Mouse (Mus musculus) heart, embryonic 16.5 days (tissue): Measurements from ENCODE around the gene Fzr1. TPM values are rescaled to one million over a fixed set of nuclear protein-coding genes. Genes with fewer than 3 reads are reported as not detected.

Experiments
- ATAC-seq: fragments of 200-750 bp; cut with Nextera tagmentation; replicated peaks from 2 replicates; pipeline ENCODE4 v1.8.0; 2017; ENCODE audit warnings: moderate number of reproducible peaks; ENCODE audit not compliant: insufficient read depth, low FRiP score; ENCODE audit errors: extremely low read depth
- H3K27ac ChIP-seq: fragments of 300-500 bp; sonication (generic); 2 replicates; pipeline ENCODE4 v1.5.1; 2014; ENCODE audit warnings: mild to moderate bottlenecking, low read length, control low read depth, moderate library complexity
- H3K27me3 ChIP-seq: fragments of 300-500 bp; sonication (generic); 2 replicates; pipeline ENCODE4 v1.6.1; 2014; ENCODE audit warnings: low read length, mixed read lengths; ENCODE audit not compliant: control insufficient read depth, insufficient read depth
- H3K36me3 ChIP-seq: fragments of 300-500 bp; sonication (generic); 2 replicates; pipeline ENCODE4 v1.6.1; 2014; ENCODE audit not compliant: control insufficient read depth, insufficient read depth
- H3K4me1 ChIP-seq: fragments of 300-500 bp; sonication (generic); 2 replicates; pipeline ENCODE4 v1.6.1; 2014; ENCODE audit warnings: low read length, mixed read lengths; ENCODE audit not compliant: control insufficient read depth, insufficient read depth
- H3K4me2 ChIP-seq: fragments of 300-500 bp; sonication (generic); 2 replicates; pipeline ENCODE4 v1.6.1; 2014; ENCODE audit warnings: low read depth, mild to moderate bottlenecking, control low read depth, low read length
- H3K4me3 ChIP-seq: fragments of 300-500 bp; sonication (generic); 2 replicates; pipeline ENCODE4 v1.5.1; 2014; ENCODE audit warnings: mild to moderate bottlenecking, control low read depth, low read length
- H3K9ac ChIP-seq: fragments of 300-500 bp; sonication (generic); 2 replicates; pipeline ENCODE4 v1.6.1; 2014; ENCODE audit warnings: low read length, control low read depth
- H3K9me3 ChIP-seq: fragments of 300-500 bp; sonication (generic); replicated peaks from 2 replicates; pipeline ENCODE4 v1.6.1; 2016; ENCODE audit warnings: low read length; ENCODE audit not compliant: control insufficient read depth
- WGBS: fragments of 180-500 bp; shearing (Covaris S2); extraction: QIAGEN DNeasy Blood & Tissue Kit; methylation state at CpG from one replicate; pipeline ENCODE4 v1.1.7; 2014; 5-methylcytosine and 5-hydroxymethylcytosine counted together
- polyA plus RNA-seq: library from polyadenylated mRNA; unstranded; fragments of >200 nt; fragmentation: Nextera tagmentation; extraction: Ambion mirVana; gene quantifications from 2 replicates; pipeline ENCODE4 v1.2.1, GENCODE M21; 2015

Fzr1 gene
- polyA plus RNA-seq, 1 experiment from 2014 or later, result 74.6 TPM

DNA sequence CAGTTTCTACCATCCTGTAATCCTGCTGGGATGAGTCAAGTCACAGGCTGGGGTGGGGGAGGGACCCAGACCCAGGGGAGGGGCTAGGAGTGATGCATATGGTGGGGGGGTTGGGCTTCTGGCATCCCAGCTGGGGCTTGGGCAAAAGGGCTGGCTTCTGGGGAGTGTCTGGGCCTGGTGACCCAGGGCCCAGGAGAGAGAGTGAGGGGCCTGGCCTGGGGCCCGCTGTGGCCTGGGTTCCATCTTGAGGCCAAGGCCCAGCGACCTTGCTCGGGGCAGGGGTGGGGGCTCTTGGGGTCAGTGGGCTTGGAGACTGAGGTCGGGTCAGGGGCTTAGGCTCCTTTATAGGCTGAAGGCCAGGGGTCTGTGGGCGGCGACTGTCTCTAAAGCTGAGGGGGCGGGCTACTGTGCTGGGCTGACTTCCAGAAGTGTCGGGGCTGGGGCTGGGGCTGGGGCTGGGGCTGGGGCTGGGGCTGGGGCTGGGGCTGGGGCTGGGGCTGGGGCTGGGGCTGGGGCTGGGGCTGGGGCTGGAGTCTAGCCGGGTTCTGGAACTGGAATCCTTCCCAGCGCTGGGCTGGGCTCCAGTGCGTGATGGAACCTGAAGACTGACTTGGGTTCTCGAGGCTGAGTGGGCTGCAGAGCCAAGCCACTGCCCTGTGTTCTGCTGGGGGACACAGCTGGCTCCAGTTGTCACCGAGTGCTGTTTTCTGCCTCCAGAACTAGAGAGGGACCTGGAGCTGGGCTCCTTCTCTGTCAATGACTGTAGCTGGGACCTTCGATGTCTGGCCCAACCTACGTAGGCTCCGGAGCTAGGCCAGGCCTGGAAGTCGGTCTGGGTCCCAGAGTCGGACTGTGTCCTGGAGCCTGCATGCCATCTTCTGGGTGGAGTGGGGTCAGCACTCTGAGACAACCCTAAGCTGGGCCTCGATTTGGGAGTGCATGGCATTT is 42.6 kb downstream of the Fzr1 start:
- no peaks in the 10 kb centered on the region for H3K36me3 ChIP-seq
- ATAC-seq, result 0 out of 2 replicates have a peak, but pooled peaks have one; percentile 24
- peaks cover 4% of the 10 kb centered on the region for H3K27me3 ChIP-seq
- no peak overlapping the region for H3K4me3 ChIP-seq
- H3K9me3 ChIP-seq, result no peaks in the 10 kb centered on the region
- H3K9ac ChIP-seq, result peak overlapping the region; percentile 54; the same call in 1 of the 2 replicates
- WGBS, result 41% methylated on average over 18 of the region's 19 CpGs
- H3K4me2 ChIP-seq, result no peak overlapping the region
- peak overlapping the region; percentile 72 for H3K27ac ChIP-seq
- H3K4me1 ChIP-seq, result peaks cover 9% of the 10 kb centered on the region

DNA sequence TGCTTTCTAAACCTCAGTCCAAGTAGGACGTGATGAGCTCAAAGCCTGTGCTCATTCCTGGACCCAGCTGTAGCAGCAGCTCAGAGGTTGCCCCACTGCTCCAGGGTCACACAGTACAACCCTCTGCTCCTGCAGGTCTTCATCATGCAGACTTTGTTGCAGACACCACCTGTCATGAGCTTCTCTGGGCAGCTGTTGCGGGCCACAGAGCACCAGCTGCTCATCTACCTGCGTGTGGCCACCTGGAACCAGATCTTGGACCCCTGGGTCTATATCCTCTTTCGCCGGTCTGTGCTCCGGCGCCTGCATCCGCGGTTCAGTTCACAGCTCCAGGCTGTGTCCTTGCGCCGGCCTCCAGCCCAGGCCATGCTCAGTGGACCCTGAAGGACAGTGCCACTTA is 44.0 kb downstream of the Fzr1 start:
- Histone ChIP-seq H3K9ac (no peak overlapping the region), H3K27ac (no peak overlapping the region), H3K4me2 (no peak overlapping the region), H3K27me3 (peaks cover 4% of the 10 kb centered on the region), H3K9me3 (no peaks in the 10 kb centered on the region), H3K4me1 (peaks cover 22% of the 10 kb centered on the region), H3K36me3 (no peaks in the 10 kb centered on the region), H3K4me3 (no peak overlapping the region)
- ATAC-seq, result no peak
- 77% methylated on average over 11 of the region's 11 CpGs for WGBS

DNA sequence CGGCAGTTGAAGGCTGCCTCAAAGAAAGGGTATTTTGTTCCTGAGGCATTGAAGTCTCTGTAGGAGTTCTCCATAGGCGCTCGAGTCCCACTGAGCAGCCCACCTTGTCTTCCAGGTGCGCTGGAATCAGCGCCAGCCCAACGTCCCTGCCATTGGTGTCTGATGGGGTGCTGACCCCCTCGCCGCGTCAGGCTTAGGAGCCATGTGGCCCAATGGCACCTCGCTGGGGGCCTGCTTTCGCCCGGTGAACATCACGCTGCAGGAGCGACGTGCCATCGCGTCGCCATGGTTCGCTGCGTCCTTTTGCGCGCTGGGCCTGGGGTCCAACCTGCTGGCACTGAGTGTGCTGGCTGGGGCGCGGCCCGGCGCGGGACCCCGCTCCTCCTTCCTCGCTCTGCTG is 46.0 kb downstream of the Fzr1 start:
- H3K9ac ChIP-seq, result no peak overlapping the region
- ATAC-seq, result no peak
- H3K4me3 ChIP-seq, result no peak overlapping the region
- H3K27me3 ChIP-seq, result no peaks in the 10 kb centered on the region; the same call in 1 of the 2 replicates
- H3K4me1 ChIP-seq, result peaks cover 37% of the 10 kb centered on the region
- H3K36me3 ChIP-seq, result no peaks in the 10 kb centered on the region
- H3K9me3 ChIP-seq, result no peaks in the 10 kb centered on the region
- H3K27ac ChIP-seq, result no peak overlapping the region
- 32% methylated on average over 29 of the region's 29 CpGs for WGBS
- peak overlapping the region; percentile 1; the same call in 1 of the 2 replicates for H3K4me2 ChIP-seq

DNA sequence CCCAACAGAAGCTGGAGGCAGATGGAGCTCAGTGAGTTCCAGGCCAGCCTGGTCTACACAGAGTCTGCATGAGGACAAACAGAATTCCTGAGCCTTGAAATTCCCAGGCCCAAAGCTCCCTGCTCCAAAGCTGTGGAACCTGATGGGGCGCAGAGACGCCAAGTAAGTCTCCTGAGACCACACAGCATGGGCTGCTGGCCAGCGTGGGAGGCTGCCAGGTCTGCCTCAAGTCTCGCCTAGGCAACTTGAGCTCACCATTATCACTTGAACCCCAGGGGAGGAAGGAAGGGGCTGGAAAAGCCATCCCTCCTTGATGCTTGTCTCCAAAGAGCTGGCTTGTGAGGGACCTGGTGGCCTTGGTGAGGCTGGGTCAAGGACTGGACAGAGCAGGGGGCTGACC is 48.3 kb downstream of the Fzr1 start:
- peaks cover 20% of the 10 kb centered on the region for H3K36me3 ChIP-seq
- peaks cover 40% of the 10 kb centered on the region for H3K4me1 ChIP-seq
- no peaks in the 10 kb centered on the region for H3K9me3 ChIP-seq
- H3K4me3 ChIP-seq, result peak overlapping the region; percentile 35
- 44% methylated on average over 4 of the region's 4 CpGs for WGBS
- peak overlapping the region; percentile 93 for H3K27ac ChIP-seq
- H3K9ac ChIP-seq, result peak overlapping the region; percentile 67
- peak; percentile 1; the same call in 1 of the 2 replicates for ATAC-seq
- H3K27me3 ChIP-seq, result no peaks in the 10 kb centered on the region
- H3K4me2 ChIP-seq, result peak overlapping the region; percentile 54

DNA sequence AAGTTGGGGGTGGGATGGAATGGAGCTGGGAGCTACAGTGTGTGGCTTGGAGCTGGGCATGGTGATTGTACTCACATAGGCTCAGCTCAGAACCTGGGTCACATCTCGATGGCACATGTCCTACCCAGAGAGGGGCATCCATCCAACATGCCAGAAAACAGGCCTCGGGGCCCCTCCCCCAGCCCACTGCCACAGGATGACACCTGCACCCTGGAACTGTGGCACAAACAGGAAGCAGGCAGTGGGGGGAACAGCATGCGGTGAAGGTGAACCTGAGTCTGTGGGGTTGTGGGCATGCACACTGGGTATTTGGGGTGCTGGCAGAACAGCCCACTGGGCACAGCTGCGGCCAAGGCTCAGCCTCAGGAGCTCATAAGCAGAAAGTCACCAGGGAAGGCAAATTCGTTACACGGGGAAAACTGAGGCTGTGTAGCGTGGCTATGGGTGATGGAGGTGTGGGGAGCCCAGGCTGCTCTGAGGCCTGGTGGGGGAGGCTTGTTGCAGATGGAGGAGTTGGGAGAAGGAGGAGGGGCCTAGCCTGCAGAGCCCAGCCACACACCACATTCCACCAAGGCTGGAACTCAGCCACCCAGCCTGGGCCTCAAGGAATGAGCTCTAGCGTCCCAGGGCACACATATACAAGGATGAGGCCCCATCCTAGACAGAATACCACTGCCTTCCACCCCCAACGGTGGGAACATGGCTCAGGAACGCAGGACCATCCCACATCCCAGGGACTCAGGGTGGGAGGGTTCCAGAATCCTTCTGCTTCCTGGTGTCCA is 48.9 kb downstream of the Fzr1 start:
- 34% methylated on average over 10 of the region's 10 CpGs for WGBS

GRCm38 (mm10) chr10:81328386-81328785 is 49.9 kb downstream of the Fzr1 start, which contains the start of gene Tbxa2r:
Gene Tbxa2r, plus strand, starts transcription at chr10:81328731.
- Histone ChIP-seq H3K4me3 (peak within 1 kb of the TSS; percentile 35), H3K27me3 (no peaks in the 10 kb centered on the region), H3K9me3 (no peaks in the 10 kb centered on the region), H3K27ac (peak within 1 kb of the TSS; percentile 93), H3K4me2 (peak within 1 kb of the TSS; percentile 54), H3K9ac (peak within 1 kb of the TSS; percentile 67), H3K36me3 (peaks cover 37% of the 10 kb centered on the region), H3K4me1 (peaks cover 40% of the 10 kb centered on the region)
- peak; percentile 41 for ATAC-seq
- 2% methylated on average over 10 of the region's 10 CpGs for WGBS

More for the DNA sequence above, 48.9 kb downstream of the Fzr1 start:
- H3K4me1 ChIP-seq, result peaks cover 40% of the 10 kb centered on the region
- peak overlapping the region; percentile 67 for H3K9ac ChIP-seq
- no peaks in the 10 kb centered on the region for H3K9me3 ChIP-seq
- no peaks in the 10 kb centered on the region for H3K27me3 ChIP-seq
- peak overlapping the region; percentile 35 for H3K4me3 ChIP-seq
- peaks cover 27% of the 10 kb centered on the region for H3K36me3 ChIP-seq
- peak overlapping the region; percentile 54 for H3K4me2 ChIP-seq
- H3K27ac ChIP-seq, result peak overlapping the region; percentile 93
- peak; percentile 77 for ATAC-seq

GRCm38 (mm10) chr10:81327959-81328358 is 50.4 kb downstream of the Fzr1 start:
- Histone ChIP-seq H3K27ac (peak overlapping the region; percentile 93), H3K36me3 (peaks cover 41% of the 10 kb centered on the region), H3K27me3 (no peaks in the 10 kb centered on the region), H3K4me2 (peak overlapping the region; percentile 54; the same call in 1 of the 2 replicates), H3K4me3 (no peak overlapping the region), H3K9me3 (no peaks in the 10 kb centered on the region), H3K4me1 (peaks cover 40% of the 10 kb centered on the region), H3K9ac (peak overlapping the region; percentile 67)
- 12% methylated on average over 2 of the region's 2 CpGs for WGBS
- no peak for ATAC-seq

GRCm38 (mm10) chr10:81326858-81327257 is 51.5 kb downstream of the Fzr1 start:
- Histone ChIP-seq H3K27ac (peak overlapping the region; percentile 48; the same call in 1 of the 2 replicates), H3K4me2 (peak overlapping the region; percentile 21; the same call in 1 of the 2 replicates), H3K36me3 (peaks cover 43% of the 10 kb centered on the region), H3K9me3 (no peaks in the 10 kb centered on the region), H3K4me3 (no peak overlapping the region), H3K4me1 (peaks cover 46% of the 10 kb centered on the region), H3K27me3 (no peaks in the 10 kb centered on the region), H3K9ac (no peak overlapping the region)
- WGBS, result 52% methylated on average over 6 of the region's 6 CpGs
- no peak for ATAC-seq
